ENCODE assay signal across 9 mouse cellular contexts in genomic region chr11:18870121-18870931, GRCm38 (mm10).
DNase-seq lines count a peak whose midpoint lies in the region; ATAC-seq lines count a peak whose summit lies in the region.
"Had no signal": no experiment of that assay in that cellular context is flagged by ENCODE, and none has a peak within 500 bp of the region (broad histone marks: within the 10 kb centered on the region; RNA-seq: fewer than 3 reads in every experiment).

No protein-coding gene starts in this region.

- no peaks in the 10 kb centered on the region for H3K9me3 ChIP-seq in heart, embryonic 10.5 days
- no peaks in the 10 kb centered on the region for H3K9me3 ChIP-seq in embryonic facial prominence, embryonic 13.5 days
- H3K9me3 ChIP-seq in liver, embryonic 12.5 days (replicated peaks), result no peaks in the 10 kb centered on the region

- H3K27me3 ChIP-seq in heart, embryonic 10.5 days (ENCODE audit: insufficient read depth, poor library complexity, severe bottlenecking), result peaks cover 23% of the 10 kb centered on the region; the same call in 1 of the 2 replicates
- H3K27me3 ChIP-seq in embryonic facial prominence, embryonic 13.5 days, result peaks cover 53% of the 10 kb centered on the region
- peaks cover 54% of the 10 kb centered on the region for H3K27me3 ChIP-seq in liver, embryonic 12.5 days (replicated peaks)

- peak overlapping the region; percentile 91 for H3K27ac ChIP-seq in heart, embryonic 10.5 days
- peak overlapping the region; percentile 60 for H3K27ac ChIP-seq in embryonic facial prominence, embryonic 13.5 days
- H3K27ac ChIP-seq in liver, embryonic 12.5 days, result no peak overlapping the region

- 5% methylated on average over 25 of the region's 25 CpGs for WGBS in heart, embryonic 10.5 days
- 3% methylated on average over 25 of the region's 25 CpGs for WGBS in embryonic facial prominence, embryonic 13.5 days
- WGBS in liver, embryonic 12.5 days (ENCODE audit: insufficient replicate concordance), result 4% methylated on average over 25 of the region's 25 CpGs

- peak overlapping the region; percentile 59 for H3K4me3 ChIP-seq in heart, embryonic 10.5 days
- H3K4me3 ChIP-seq in embryonic facial prominence, embryonic 13.5 days, result peak overlapping the region; percentile 40
- H3K4me3 ChIP-seq in liver, embryonic 12.5 days, result no peak overlapping the region

- peaks cover 31% of the 10 kb centered on the region for H3K4me1 ChIP-seq in heart, embryonic 10.5 days
- H3K4me1 ChIP-seq in embryonic facial prominence, embryonic 13.5 days, result peaks cover 30% of the 10 kb centered on the region
- H3K4me1 ChIP-seq in liver, embryonic 12.5 days, result peaks cover 15% of the 10 kb centered on the region; the same call in 1 of the 2 replicates

- H3K9ac ChIP-seq in embryonic facial prominence, embryonic 13.5 days, result no peak overlapping the region
- H3K9ac ChIP-seq in liver, embryonic 12.5 days, result no peak overlapping the region

- DNase-seq in heart, embryonic 10.5 days (ENCODE audit: low spot score), result no peak
- no peak for DNase-seq in heart, postnatal 36 days
- peak; percentile 18 for DNase-seq in adrenal gland, postnatal 25 days
- DNase-seq in Muller cell, postnatal 12 days (ENCODE audit: inconsistent ontology term), result no peak
- DNase-seq in right cerebral cortex, postnatal 10 days (ENCODE audit: low spot score in 2 of 2), result no peak
- no peak for DNase-seq in ovary, adult 18-20 months (ENCODE audit: low spot score)

- intact Hi-C loops in heart, postnatal 36 days (cut with DNase I), result loop anchor here (10.0 kb wide), 1 partner anchor 334 kb away; no protein-coding TSS in a partner anchor

- no peak for ATAC-seq in embryonic facial prominence, embryonic 13.5 days (ENCODE audit: insufficient number of reproducible peaks, insufficient read depth, low FRiP score, low TSS enrichment, low read depth)
- ATAC-seq in liver, embryonic 12.5 days, result no peak
- ATAC-seq: CD4-positive, CD25-positive, alpha-beta regulatory T cell, adult 4 months had no signal

- peak overlapping the region; percentile 71 for H3K4me2 ChIP-seq in embryonic facial prominence, embryonic 13.5 days
- H3K4me2 ChIP-seq in liver, embryonic 12.5 days, result peak overlapping the region; percentile 61

- H3K36me3 ChIP-seq in heart, embryonic 10.5 days, result no peaks in the 10 kb centered on the region
- no peaks in the 10 kb centered on the region for H3K36me3 ChIP-seq in embryonic facial prominence, embryonic 13.5 days
- H3K36me3 ChIP-seq in liver, embryonic 12.5 days, result no peaks in the 10 kb centered on the region
